ENCODE assay signal across 21 mouse cellular contexts in genomic region chr11:99211964-99212363, GRCm38 (mm10). TPM values are rescaled to one million over a fixed set of nuclear protein-coding genes. Genes with fewer than 3 reads are reported as not detected.
"Had no signal": no experiment of that assay in that cellular context is flagged by ENCODE, and none has a peak within 500 bp of the region (broad histone marks: within the 10 kb centered on the region; RNA-seq: fewer than 3 reads in every experiment).

No protein-coding gene starts in this region.

- H3K4me1 ChIP-seq: midbrain, embryonic 10.5 days; midbrain, embryonic 13.5 days; neural tube, embryonic 13.5 days; neural tube, embryonic 15.5 days had no signal

- H3K9me3 ChIP-seq: liver, embryonic 15.5 days; midbrain, embryonic 10.5 days; midbrain, embryonic 13.5 days; neural tube, embryonic 13.5 days; neural tube, embryonic 15.5 days had no signal

- H3K27ac ChIP-seq: liver, embryonic 15.5 days; midbrain, embryonic 10.5 days; midbrain, embryonic 13.5 days; neural tube, embryonic 13.5 days; neural tube, embryonic 15.5 days had no signal

- H3K27me3 ChIP-seq: liver, embryonic 15.5 days; midbrain, embryonic 13.5 days; neural tube, embryonic 13.5 days; neural tube, embryonic 15.5 days had no signal

- H3K4me3 ChIP-seq: liver, embryonic 15.5 days; midbrain, embryonic 10.5 days; midbrain, embryonic 13.5 days; myocyte; neural tube, embryonic 13.5 days; neural tube, embryonic 15.5 days had no signal

- DNase-seq: lung, adult 18-20 months; lung, embryonic 14.5 days; lung, postnatal 10 days; lung, postnatal 4 days; retina, postnatal 1 day; right cerebral cortex, adult 18-20 months; right cerebral cortex, postnatal 25 days; right cerebral cortex, postnatal 4 days; spleen, adult 18-20 months; thymus, adult 18-20 months; thymus, postnatal 14 days; thymus, postnatal 36 days had no signal

- H3K4me2 ChIP-seq: liver, embryonic 15.5 days; lung, embryonic 14.5 days; midbrain, embryonic 13.5 days; neural tube, embryonic 13.5 days; neural tube, embryonic 15.5 days had no signal

- H3K9ac ChIP-seq: liver, embryonic 15.5 days; lung, embryonic 14.5 days; midbrain, embryonic 13.5 days; neural tube, embryonic 13.5 days; neural tube, embryonic 15.5 days had no signal

- ATAC-seq: midbrain, embryonic 13.5 days; midbrain, embryonic 16.5 days had no signal

RNA-seq across cellular contexts. Expression of gene Krt222, which starts 31.9 kb away (rescaled TPM):
- total RNA-seq: megakaryocyte, adult 5-6 weeks; megakaryocyte-erythroid progenitor cell, adult 5-6 weeks had no signal

RNA-seq across cellular contexts. Expression of gene Ccr7, which starts 57.1 kb away (rescaled TPM):
- total RNA-seq: megakaryocyte-erythroid progenitor cell, adult 5-6 weeks had no signal
- polyA plus RNA-seq: midbrain, embryonic 13.5 days; neural tube, embryonic 13.5 days; neural tube, embryonic 15.5 days had no signal
